Mouse (Mus musculus) liver, embryonic 14.5 days (tissue): ENCODE results near the gene Spata2. TPM values are rescaled to one million over a fixed set of nuclear protein-coding genes. Genes with fewer than 3 reads are reported as not detected.

Source experiments
- ATAC-seq: fragments of 200-750 bp; cut with Nextera tagmentation; 2 replicates; pipeline ENCODE4 v1.8.0; 2017; ENCODE audit warnings: moderate number of reproducible peaks, mild to moderate bottlenecking, moderate library complexity; ENCODE audit not compliant: insufficient read depth
- DNase-seq, 3 experiments: peaks; one replicate each; pipeline ENCODE4 v3.0.0-alpha.2; 2012 to 2013; ENCODE audit warnings: low read depth in 3 of 3, low spot score in 3 of 3
- H3K27ac ChIP-seq: fragments of 300-500 bp; sonication (generic); 2 replicates; pipeline ENCODE4 v1.5.1; 2014; ENCODE audit warnings: moderate library complexity, mild to moderate bottlenecking, control low read depth, inconsistent platforms
- H3K27me3 ChIP-seq: fragments of 300-500 bp; sonication (generic); 2 replicates; pipeline ENCODE4 v1.6.1; 2014; ENCODE audit warnings: mild to moderate bottlenecking, low read length, moderate library complexity; ENCODE audit not compliant: control insufficient read depth, insufficient read depth
- H3K36me3 ChIP-seq: fragments of 300-500 bp; sonication (generic); replicated peaks from 2 replicates; pipeline ENCODE4 v1.6.1; 2014; ENCODE audit warnings: low read depth; ENCODE audit not compliant: control insufficient read depth, insufficient read depth
- H3K4me1 ChIP-seq, 2 experiments: fragments of 200-500 bp in 1 of 2; fragments of 300-500 bp in 1 of 2; sonication (generic) in 1 of 2; replicated peaks; 2 replicates each; pipeline ENCODE4 v1.6.1; 2012 to 2014; ENCODE audit warnings: antibody characterized with exemption in 1 of 2, inconsistent platforms in 1 of 2, low read length in 1 of 2; ENCODE audit not compliant: control insufficient read depth in 2 of 2, insufficient read depth in 2 of 2
- H3K4me2 ChIP-seq: fragments of 300-500 bp; sonication (generic); 2 replicates; pipeline ENCODE4 v1.6.1; 2014; ENCODE audit warnings: low read depth, mild to moderate bottlenecking, control low read depth, moderate library complexity
- H3K4me3 ChIP-seq, 2 experiments: fragments of 200-500 bp in 1 of 2; fragments of 300-500 bp in 1 of 2; sonication (generic) in 1 of 2; 2 replicates each; pipeline ENCODE4 v1.5.1; 2012 to 2014; ENCODE audit warnings: low read depth in 2 of 2, low read length in 2 of 2, mild to moderate bottlenecking in 2 of 2, control low read depth in 1 of 2, inconsistent platforms in 1 of 2, moderate library complexity in 1 of 2; ENCODE audit not compliant: insufficient read depth in 1 of 2
- H3K9ac ChIP-seq: fragments of 300-500 bp; sonication (generic); replicated peaks from 2 replicates; pipeline ENCODE4 v1.6.1; 2014; ENCODE audit warnings: mild to moderate bottlenecking, control low read depth, moderate library complexity
- H3K9me3 ChIP-seq: fragments of 300-500 bp; sonication (generic); 2 replicates; pipeline ENCODE4 v1.6.1; 2016; ENCODE audit warnings: low read length, mixed read lengths; ENCODE audit not compliant: control insufficient read depth
- CTCF ChIP-seq: IDR thresholded peaks from 2 replicates; pipeline ENCODE4 v1.5.1; 2016; ENCODE audit warnings: antibody characterized with exemption, low read depth, control low read depth
- EP300 ChIP-seq: IDR thresholded peaks from 2 replicates; pipeline ENCODE4 v1.6.1; 2016; ENCODE audit warnings: antibody characterized with exemption, low read depth
- WGBS: fragments of 180-500 bp; shearing (Covaris S2); extraction: QIAGEN DNeasy Blood & Tissue Kit; methylation state at CpG from one replicate; pipeline ENCODE4 v1.1.7; 2014; ENCODE audit not compliant: insufficient replicate concordance; 5-methylcytosine and 5-hydroxymethylcytosine counted together
- polyA plus RNA-seq, 2 experiments: library from polyadenylated mRNA; depleted of rRNA in 1 of 2; stranded (reverse) in 1 of 2; unstranded in 1 of 2; fragments of >200 nt; fragmentation: Nextera tagmentation in 1 of 2; extraction: Ambion mirVana in 1 of 2; gene quantifications; 2 replicates each; pipeline versions ENCODE4 v1.2.1 to v1.2.3; 2012 to 2014

Spata2 gene
- polyA plus RNA-seq, 2 experiments, result 6.8 to 7.6 TPM

DNA sequence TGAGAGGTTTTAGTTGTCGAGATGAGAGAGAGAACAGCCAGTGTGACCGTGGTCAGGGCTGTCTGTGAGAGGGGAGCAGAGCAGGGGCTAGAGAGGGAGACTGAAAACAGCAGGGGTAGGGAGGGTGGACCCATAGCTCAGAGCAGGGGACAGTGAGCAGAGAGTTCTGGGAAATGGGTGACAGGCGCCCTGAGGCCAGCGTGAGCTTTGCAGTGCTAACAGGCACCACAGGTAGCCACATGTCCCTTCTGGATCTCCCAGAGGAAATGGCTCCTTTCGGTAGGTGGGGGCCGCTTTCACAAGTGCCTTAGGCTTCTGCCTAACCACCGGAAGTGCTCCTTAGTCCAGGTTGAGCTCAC lies 61.3 kb downstream of the Spata2 start:
- no peak overlapping the region for H3K4me3 ChIP-seq
- DNase-seq, result no peak
- peak overlapping the region; percentile 94 for H3K27ac ChIP-seq
- WGBS, result 75% methylated on average over 7 of the region's 7 CpGs
- H3K4me2 ChIP-seq, result peak overlapping the region; percentile 51
- peak overlapping the region; percentile 41 for H3K9ac ChIP-seq
- peak; percentile 74 for ATAC-seq
- peaks cover 14 to 30% of the 10 kb centered on the region in 2 experiments for H3K4me1 ChIP-seq
- peaks cover 40% of the 10 kb centered on the region for H3K36me3 ChIP-seq
- no peak for TF ChIP-seq CTCF
- no peak for TF ChIP-seq EP300
- H3K27me3 ChIP-seq, result no peaks in the 10 kb centered on the region
- no peaks in the 10 kb centered on the region for H3K9me3 ChIP-seq

Other genes starting within 250 kb of the Spata2 start
- 2.3 TPM in 2 replicates for gene B4galt5, start 143.7 kb downstream of the Spata2 start, polyA plus RNA-seq (2012; rRNA removed)
- 2.3 and 2.7 TPM in 2 replicates for gene B4galt5, start 143.7 kb downstream of the Spata2 start, polyA plus RNA-seq (2014; fragmentation: Nextera tagmentation; extraction: Ambion mirVana)
- gene Slc9a8, start 71.2 kb downstream of the Spata2 start, polyA plus RNA-seq (2012; rRNA removed), result 13.9 and 18.1 TPM in 2 replicates
- gene Slc9a8, start 71.2 kb downstream of the Spata2 start, polyA plus RNA-seq (2014; fragmentation: Nextera tagmentation; extraction: Ambion mirVana), result 8.7 and 9.1 TPM in 2 replicates
- 21.7 and 23.9 TPM in 2 replicates for gene Rnf114, start 242 bp downstream of the Spata2 start, polyA plus RNA-seq (2012; rRNA removed)
- gene Rnf114, start 242 bp downstream of the Spata2 start, polyA plus RNA-seq (2014; fragmentation: Nextera tagmentation; extraction: Ambion mirVana), result 25.8 and 28.4 TPM in 2 replicates
- gene Snai1, start 45.3 kb upstream of the Spata2 start, polyA plus RNA-seq (2012; rRNA removed), result 1.9 and 2.2 TPM in 2 replicates
- gene Snai1, start 45.3 kb upstream of the Spata2 start, polyA plus RNA-seq (2014; fragmentation: Nextera tagmentation; extraction: Ambion mirVana), result 1.1 and 2.0 TPM in 2 replicates
- gene Ube2v1, start 139.2 kb upstream of the Spata2 start, polyA plus RNA-seq (2012; rRNA removed), result 75.0 and 75.9 TPM in 2 replicates
- gene Ube2v1, start 139.2 kb upstream of the Spata2 start, polyA plus RNA-seq (2014; fragmentation: Nextera tagmentation; extraction: Ambion mirVana), result 145 and 158 TPM in 2 replicates
- not detected in 2 replicates for gene Gm20431, start 168.6 kb upstream of the Spata2 start, polyA plus RNA-seq (2012; rRNA removed)
- 0.96 and 2.1 TPM in 2 replicates for gene Gm20431, start 168.6 kb upstream of the Spata2 start, polyA plus RNA-seq (2014; fragmentation: Nextera tagmentation; extraction: Ambion mirVana)
- 5.4 and 17.2 TPM in 2 replicates for gene Cebpb, start 196.0 kb upstream of the Spata2 start, polyA plus RNA-seq (2012; rRNA removed)
- 12.8 and 13.2 TPM in 2 replicates for gene Cebpb, start 196.0 kb upstream of the Spata2 start, polyA plus RNA-seq (2014; fragmentation: Nextera tagmentation; extraction: Ambion mirVana)
- 14.6 and 15.1 TPM in 2 replicates for gene Tmem189, start 196.9 kb upstream of the Spata2 start, polyA plus RNA-seq (2012; rRNA removed)
- gene Tmem189, start 196.9 kb upstream of the Spata2 start, polyA plus RNA-seq (2014; fragmentation: Nextera tagmentation; extraction: Ambion mirVana), result 12.3 and 12.4 TPM in 2 replicates